Mouse (Mus musculus) intestine, postnatal 0 days (tissue): ENCODE data around the gene Arhgef15. TPM values are rescaled to one million over a fixed set of nuclear protein-coding genes. Genes with fewer than 3 reads are reported as not detected.
A peak's percentile ranks its signal among the peaks of the same experiment; 100 is the strongest.

ENCODE experiments used
- ATAC-seq: fragments of 200-750 bp; cut with Nextera tagmentation; 2 replicates; pipeline ENCODE4 v1.8.0; 2017; ENCODE audit warnings: mild to moderate bottlenecking, moderate TSS enrichment, moderate library complexity
- H3K27ac ChIP-seq: fragments of 300-500 bp; sonication (generic); 2 replicates; pipeline ENCODE4 v1.5.1; 2014; ENCODE audit warnings: mild to moderate bottlenecking, low read depth, low read length, moderate library complexity
- H3K27me3 ChIP-seq: fragments of 300-500 bp; sonication (generic); replicated peaks from 2 replicates; pipeline ENCODE4 v1.6.1; 2014; ENCODE audit warnings: low read length, mixed read lengths; ENCODE audit not compliant: control insufficient read depth, insufficient read depth
- H3K36me3 ChIP-seq: fragments of 300-500 bp; sonication (generic); 2 replicates; pipeline ENCODE4 v1.6.1; 2014; ENCODE audit warnings: mild to moderate bottlenecking, moderate library complexity; ENCODE audit not compliant: control insufficient read depth, insufficient read depth
- H3K4me1 ChIP-seq: fragments of 300-500 bp; sonication (generic); replicated peaks from 2 replicates; pipeline ENCODE4 v1.6.1; 2014; ENCODE audit warnings: antibody characterized with exemption, low read length, mixed read lengths; ENCODE audit not compliant: control insufficient read depth, insufficient read depth
- H3K4me2 ChIP-seq: fragments of 300-500 bp; sonication (generic); replicated peaks from 2 replicates; pipeline ENCODE4 v1.6.1; 2014; ENCODE audit warnings: low read depth, mild to moderate bottlenecking, moderate library complexity
- H3K4me3 ChIP-seq: fragments of 300-500 bp; sonication (generic); 2 replicates; pipeline ENCODE4 v1.5.1; 2014; ENCODE audit warnings: low read depth, low read length
- H3K9ac ChIP-seq: fragments of 300-500 bp; sonication (generic); 2 replicates; pipeline ENCODE4 v1.6.1; 2014; ENCODE audit warnings: mild to moderate bottlenecking, low read depth, low read length
- H3K9me3 ChIP-seq: fragments of 300-500 bp; sonication (generic); 2 replicates; pipeline ENCODE4 v1.6.1; 2016; ENCODE audit warnings: mixed run types; ENCODE audit not compliant: control insufficient read depth
- CTCF ChIP-seq: sonication (generic); IDR thresholded peaks from 2 replicates; pipeline ENCODE4 v1.5.1; 2016; ENCODE audit warnings: low read depth, mild to moderate bottlenecking, control low read depth, antibody characterized with exemption, moderate library complexity
- whole genome bisulfite sequencing: fragments of 180-500 bp; shearing (Covaris S2); extraction: QIAGEN DNeasy Blood & Tissue Kit; methylation state at CpG from one replicate; pipeline ENCODE4 v1.1.7; 2014; 5-methylcytosine and 5-hydroxymethylcytosine counted together
- microRNA-seq: library from miRNA; unstranded; fragments of <30 nt; microRNA quantifications from one replicate; pipeline ENCODE4, GENCODE M21; 2016
- polyA plus RNA-seq: library from polyadenylated mRNA; unstranded; fragments of >200 nt; fragmentation: Nextera tagmentation; extraction: Ambion mirVana; gene quantifications from 2 replicates; pipeline ENCODE4 v1.2.1, GENCODE M21; 2015

The Arhgef15 gene
- polyA plus RNA-seq, 1 experiment from 2014 or later: 2.6 TPM

GRCm38 (mm10) chr11:68897838-68898237, 59.4 kb downstream of the Arhgef15 start:
- H3K4me1 ChIP-seq: 0 out of 2 replicates have a peak, but pooled peaks cover 3% of the 10 kb centered on the region
- H3K9ac ChIP-seq: no peak overlapping the region
- ATAC-seq: no peak
- H3K27ac ChIP-seq: no peak overlapping the region
- 71% methylated on average over 6 of the region's 6 CpGs for WGBS
- H3K36me3 ChIP-seq: no peaks in the 10 kb centered on the region
- no peak for TF ChIP-seq CTCF
- no peak overlapping the region for H3K4me3 ChIP-seq
- H3K4me2 ChIP-seq: no peak overlapping the region
- H3K27me3 ChIP-seq: no peaks in the 10 kb centered on the region
- no peaks in the 10 kb centered on the region for H3K9me3 ChIP-seq

GRCm38 (mm10) chr11:68897120-68897519, 60.2 kb downstream of the Arhgef15 start:
- WGBS: 50% methylated on average over 4 of the region's 4 CpGs
- Histone ChIP-seq H3K27ac (no peak overlapping the region), H3K36me3 (no peaks in the 10 kb centered on the region), H3K4me1 (0 out of 2 replicates have a peak, but pooled peaks cover 3% of the 10 kb centered on the region), H3K9me3 (no peaks in the 10 kb centered on the region), H3K4me3 (no peak overlapping the region), H3K27me3 (no peaks in the 10 kb centered on the region), H3K9ac (no peak overlapping the region), H3K4me2 (no peak overlapping the region)
- TF ChIP-seq CTCF: peak; percentile 85
- ATAC-seq: no peak

- H3K9me3 ChIP-seq: no peaks in the 10 kb centered on the region
- H3K27me3 ChIP-seq: no peaks in the 10 kb centered on the region
- TF ChIP-seq CTCF: no peak
- H3K4me3 ChIP-seq: no peak overlapping the region
- ATAC-seq: no peak
- H3K27ac ChIP-seq: no peak overlapping the region
- WGBS: 84% methylated on average over 5 of the region's 5 CpGs
- 0 out of 2 replicates have a peak, but pooled peaks cover 3% of the 10 kb centered on the region for H3K4me1 ChIP-seq
- H3K36me3 ChIP-seq: no peaks in the 10 kb centered on the region
- no peak overlapping the region for H3K9ac ChIP-seq
- H3K4me2 ChIP-seq: no peak overlapping the region
Measured at GRCm38 (mm10) chr11:68896247-68896646, 61.0 kb downstream of the Arhgef15 start.

DNA sequence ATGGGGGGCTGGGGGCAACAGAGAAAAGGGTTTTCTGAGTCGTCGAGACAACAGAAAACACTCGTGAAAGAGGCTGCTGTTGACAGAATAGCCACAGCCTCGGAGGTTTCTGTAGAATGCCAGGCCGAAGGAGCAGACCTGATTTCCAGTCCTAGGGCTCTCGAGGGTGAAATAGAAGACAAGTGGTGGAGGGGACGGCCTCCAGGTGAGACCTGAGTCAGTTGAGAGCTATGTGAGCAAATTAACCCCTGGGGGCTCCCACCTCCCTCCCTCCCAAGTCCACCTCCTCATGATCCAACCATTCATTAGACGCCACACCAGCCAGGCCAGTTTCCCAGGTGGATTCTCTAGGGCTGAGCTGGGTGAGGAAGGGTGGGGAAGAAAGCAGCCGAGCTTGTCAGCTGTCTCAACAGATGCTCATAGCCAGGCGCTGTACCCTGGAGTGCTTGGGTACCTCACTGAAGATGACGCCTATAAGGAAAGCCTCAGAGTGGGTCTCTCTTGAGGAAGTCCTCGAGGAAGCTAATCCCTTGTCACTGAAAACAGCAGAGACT, 63.3 kb downstream of the Arhgef15 start:
- Histone ChIP-seq H3K27me3 (no peaks in the 10 kb centered on the region), H3K27ac (no peak overlapping the region), H3K9me3 (no peaks in the 10 kb centered on the region), H3K4me3 (no peak overlapping the region), H3K4me1 (no peaks in the 10 kb centered on the region), H3K9ac (no peak overlapping the region), H3K4me2 (no peak overlapping the region), H3K36me3 (no peaks in the 10 kb centered on the region)
- no peak for ATAC-seq
- no peak for TF ChIP-seq CTCF
- 62% methylated on average over 12 of the region's 12 CpGs for WGBS

Small RNA genes within 50 kb of the gene (microRNA-seq; reads per million reads assigned to microRNA genes)
- 1.1 reads per million for gene Mir3062

Other genes starting within 250 kb of the Arhgef15 start
- 63.6 and 67.6 TPM in 2 replicates for gene Ndel1, start 85.6 kb downstream of the Arhgef15 start, polyA plus RNA-seq
- 0.04 and 0.13 TPM in 2 replicates for gene Rnf222, start 68.9 kb downstream of the Arhgef15 start, polyA plus RNA-seq
- 623 and 626 TPM in 2 replicates for gene Rpl26, start 55.9 kb downstream of the Arhgef15 start, polyA plus RNA-seq
- gene Odf4, start 30.4 kb downstream of the Arhgef15 start, polyA plus RNA-seq: not detected in 2 replicates
- 1.9 and 2.3 TPM in 2 replicates for gene Slc25a35, start 10.7 kb upstream of the Arhgef15 start, polyA plus RNA-seq
- 13.6 and 16.5 TPM in 2 replicates for gene Rangrf, start 17.7 kb upstream of the Arhgef15 start, polyA plus RNA-seq
- gene Pfas, start 51.0 kb upstream of the Arhgef15 start, polyA plus RNA-seq: 6.4 and 7.2 TPM in 2 replicates
- 9.4 and 10.7 TPM in 2 replicates for gene Ctc1, start 58.4 kb upstream of the Arhgef15 start, polyA plus RNA-seq
- gene Aurkb, start 88.2 kb upstream of the Arhgef15 start, polyA plus RNA-seq: 24.3 and 26.2 TPM in 2 replicates
- gene Borcs6, start 102.2 kb upstream of the Arhgef15 start, polyA plus RNA-seq: 13.4 and 13.8 TPM in 2 replicates
- gene Tmem107, start 113.3 kb upstream of the Arhgef15 start, polyA plus RNA-seq: 14.5 TPM in 2 replicates
- gene Vamp2, start 131.0 kb upstream of the Arhgef15 start, polyA plus RNA-seq: 45.3 and 50.3 TPM in 2 replicates
- 7.2 and 11.3 TPM in 2 replicates for gene Per1, start 137.7 kb upstream of the Arhgef15 start, polyA plus RNA-seq
- 0.21 and 0.37 TPM in 2 replicates for gene Hes7, start 162.9 kb upstream of the Arhgef15 start, polyA plus RNA-seq
- 0.12 and 0.37 TPM in 2 replicates for gene 9130213A22Rik, start 165.1 kb upstream of the Arhgef15 start, polyA plus RNA-seq
- gene Aloxe3, start 168.4 kb upstream of the Arhgef15 start, polyA plus RNA-seq: 0.31 and 0.82 TPM in 2 replicates
- gene Alox12b, start 199.5 kb upstream of the Arhgef15 start, polyA plus RNA-seq: 0.08 and 0.13 TPM in 2 replicates
- gene Alox8, start 240.4 kb upstream of the Arhgef15 start, polyA plus RNA-seq: not detected in 2 replicates